Mouse (Mus musculus) kidney, postnatal 0 days (tissue): ENCODE measurements around the gene Hist1h4f. TPM values are rescaled to one million over a fixed set of nuclear protein-coding genes. Genes with fewer than 3 reads are reported as not detected.

Experiments used
- ATAC-seq: fragments of 200-750 bp; cut with Nextera tagmentation; replicated peaks from 2 replicates; pipeline ENCODE4 v1.8.0; 2017; ENCODE audit warnings: low read depth, moderate number of reproducible peaks, moderate TSS enrichment, moderate library complexity; ENCODE audit not compliant: low FRiP score
- DNase-seq: peaks from one replicate; pipeline ENCODE4 v3.0.0-alpha.2; 2016; ENCODE audit warnings: low spot score
- H3K27ac ChIP-seq: fragments of 300-500 bp; sonication (generic); 2 replicates; pipeline ENCODE4 v1.5.1; 2014; ENCODE audit warnings: mild to moderate bottlenecking
- H3K27me3 ChIP-seq: fragments of 300-500 bp; sonication (generic); 2 replicates; pipeline ENCODE4 v1.6.1; 2014; ENCODE audit warnings: low read length, mixed read lengths; ENCODE audit not compliant: insufficient read depth
- H3K36me3 ChIP-seq: fragments of 300-500 bp; sonication (generic); 2 replicates; pipeline ENCODE4 v1.6.1; 2014; ENCODE audit warnings: low read length, mixed read lengths; ENCODE audit not compliant: insufficient read depth
- H3K4me1 ChIP-seq: fragments of 300-500 bp; sonication (generic); replicated peaks from 2 replicates; pipeline ENCODE4 v1.6.1; 2014; ENCODE audit warnings: antibody characterized with exemption, low read length, mixed read lengths; ENCODE audit not compliant: insufficient read depth
- H3K4me2 ChIP-seq: fragments of 300-500 bp; sonication (generic); 2 replicates; pipeline ENCODE4 v1.6.1; 2014; ENCODE audit warnings: mild to moderate bottlenecking, low read length, moderate library complexity, mixed read lengths
- H3K4me3 ChIP-seq: fragments of 300-500 bp; sonication (generic); replicated peaks from 2 replicates; pipeline ENCODE4 v1.5.1; 2014; ENCODE audit warnings: low read depth, low read length
- H3K9ac ChIP-seq: fragments of 300-500 bp; sonication (generic); 2 replicates; pipeline ENCODE4 v1.6.1; 2014; ENCODE audit warnings: low read depth, low read length
- H3K9me3 ChIP-seq: fragments of 300-500 bp; sonication (generic); replicated peaks from 2 replicates; pipeline ENCODE4 v1.6.1; 2016; ENCODE audit warnings: low read length, inconsistent platforms, mixed read lengths
- CTCF ChIP-seq: IDR thresholded peaks from 2 replicates; pipeline ENCODE4 v1.5.1; 2016; ENCODE audit warnings: antibody characterized with exemption, low read depth, mild to moderate bottlenecking, moderate library complexity
- WGBS: fragments of 180-500 bp; shearing (Covaris S2); extraction: QIAGEN DNeasy Blood & Tissue Kit; methylation state at CpG from one replicate; pipeline ENCODE4 v1.1.7; 2014; 5-methylcytosine and 5-hydroxymethylcytosine counted together
- polyA plus RNA-seq: library from polyadenylated mRNA; unstranded; fragments of >200 nt; fragmentation: Nextera tagmentation; extraction: Ambion mirVana; gene quantifications from 2 replicates; pipeline ENCODE4 v1.2.1, GENCODE M21; 2015

Gene Hist1h4f
- polyA plus RNA-seq, 1 experiment from 2014 or later, result 0.58 TPM

DNA sequence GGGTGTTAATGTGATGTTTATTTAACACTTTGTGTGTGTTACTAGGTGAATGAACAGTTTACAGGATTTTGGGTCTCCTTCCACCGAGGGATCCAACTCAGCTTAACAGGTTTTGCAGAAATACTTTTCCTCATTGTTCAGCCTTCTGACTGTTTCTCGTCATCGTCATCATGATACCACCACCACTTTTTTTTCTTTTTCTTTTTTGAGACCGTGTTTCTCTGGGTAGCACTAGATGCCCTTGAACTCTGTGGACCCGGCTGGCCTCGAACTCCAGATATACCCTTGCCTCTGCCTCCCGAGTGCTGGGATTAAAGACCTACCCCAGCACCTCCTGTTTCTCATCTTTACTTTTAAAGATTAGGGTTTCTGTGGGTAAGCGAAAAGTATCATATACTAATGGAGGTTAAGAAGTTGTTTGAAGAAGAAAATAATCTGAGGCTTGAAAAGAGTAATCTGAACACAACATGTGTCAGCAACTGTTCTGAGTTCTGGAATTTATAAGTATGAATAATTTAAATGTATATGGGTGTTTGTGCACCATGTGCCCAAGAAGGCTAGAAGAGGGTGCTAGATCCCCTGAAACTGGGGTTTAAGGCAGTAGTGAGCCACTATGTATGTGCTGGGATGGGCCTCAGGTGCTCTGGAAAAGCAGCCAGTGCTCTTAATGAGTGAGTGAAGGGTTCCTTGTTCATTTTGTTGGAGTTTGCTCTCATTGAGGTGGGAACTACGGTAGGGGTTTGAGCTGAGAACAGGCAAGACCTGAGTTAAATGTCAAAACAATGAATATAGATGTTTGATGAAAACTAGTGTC is 19.0 kb downstream of the Hist1h4f start:
- Histone ChIP-seq H3K4me3 (peak overlapping the region; percentile 49), H3K4me1 (peaks cover 13% of the 10 kb centered on the region), H3K36me3 (no peaks in the 10 kb centered on the region), H3K27me3 (no peaks in the 10 kb centered on the region), H3K9me3 (no peaks in the 10 kb centered on the region), H3K9ac (peak overlapping the region; percentile 78; the same call in 1 of the 2 replicates), H3K4me2 (peak overlapping the region; percentile 70), H3K27ac (peak overlapping the region; percentile 97)
- 12% methylated on average over 9 of the region's 9 CpGs for WGBS
- DNase-seq (no peak), ATAC-seq (no peak)
- TF ChIP-seq CTCF, result no peak

DNA sequence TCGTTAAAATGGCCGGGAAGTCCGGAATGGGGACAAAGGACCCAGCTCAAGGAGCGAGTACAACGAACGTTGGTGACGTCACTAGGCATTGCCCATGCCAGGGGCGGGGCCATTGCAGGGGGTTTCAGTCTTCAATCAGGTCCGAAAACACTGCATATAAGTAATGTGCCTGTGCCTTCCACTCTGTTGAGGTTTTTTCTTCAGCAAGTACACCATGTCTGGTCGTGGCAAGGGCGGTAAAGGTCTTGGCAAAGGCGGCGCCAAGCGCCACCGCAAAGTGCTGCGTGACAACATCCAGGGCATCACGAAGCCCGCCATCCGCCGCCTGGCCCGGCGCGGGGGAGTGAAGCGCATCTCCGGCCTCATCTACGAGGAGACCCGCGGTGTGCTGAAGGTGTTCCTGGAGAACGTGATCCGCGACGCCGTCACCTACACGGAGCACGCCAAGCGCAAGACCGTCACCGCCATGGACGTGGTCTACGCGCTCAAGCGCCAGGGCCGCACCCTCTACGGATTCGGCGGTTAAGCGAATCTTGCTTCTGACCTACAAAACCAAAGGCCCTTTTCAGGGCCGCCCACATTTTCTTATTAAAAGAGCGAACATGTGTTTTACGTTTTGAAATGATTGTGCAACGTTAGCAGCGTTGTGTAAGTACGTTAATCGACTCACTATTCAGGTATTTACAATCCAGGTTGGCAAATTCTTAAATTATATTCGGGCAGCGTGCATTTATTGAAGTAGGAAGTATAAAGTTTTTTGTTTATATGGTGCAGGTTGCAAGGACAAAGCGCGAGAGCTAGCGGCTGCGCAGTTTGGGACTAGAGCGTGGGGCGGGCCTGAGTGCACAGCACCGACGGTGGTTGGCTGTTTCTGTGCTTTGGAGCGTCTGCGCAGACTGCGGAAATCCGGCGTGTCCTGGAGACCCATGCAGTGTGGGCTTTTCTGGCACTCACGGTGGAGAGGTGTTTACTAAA is 20.3 kb downstream of the Hist1h4f start, which contains the start of gene Hist1h4h:
Gene Hist1h4h (plus strand): TSS at position 150 of the 975 bp plus-strand sequence.
- peak within 1 kb of the TSS; percentile 97 for H3K27ac ChIP-seq
- H3K4me1 ChIP-seq, result peaks cover 9% of the 10 kb centered on the region
- DNase-seq (peak; percentile 98), ATAC-seq (peak; percentile 84)
- no peaks in the 10 kb centered on the region for H3K27me3 ChIP-seq
- peak within 1 kb of the TSS; percentile 78 for H3K9ac ChIP-seq
- no peaks in the 10 kb centered on the region for H3K36me3 ChIP-seq
- no peaks in the 10 kb centered on the region for H3K9me3 ChIP-seq
- under 1% methylated on average over 54 of the region's 70 CpGs for WGBS
- no peak for TF ChIP-seq CTCF
- peak within 1 kb of the TSS; percentile 70 for H3K4me2 ChIP-seq
- H3K4me3 ChIP-seq, result peak within 1 kb of the TSS; percentile 49

DNA sequence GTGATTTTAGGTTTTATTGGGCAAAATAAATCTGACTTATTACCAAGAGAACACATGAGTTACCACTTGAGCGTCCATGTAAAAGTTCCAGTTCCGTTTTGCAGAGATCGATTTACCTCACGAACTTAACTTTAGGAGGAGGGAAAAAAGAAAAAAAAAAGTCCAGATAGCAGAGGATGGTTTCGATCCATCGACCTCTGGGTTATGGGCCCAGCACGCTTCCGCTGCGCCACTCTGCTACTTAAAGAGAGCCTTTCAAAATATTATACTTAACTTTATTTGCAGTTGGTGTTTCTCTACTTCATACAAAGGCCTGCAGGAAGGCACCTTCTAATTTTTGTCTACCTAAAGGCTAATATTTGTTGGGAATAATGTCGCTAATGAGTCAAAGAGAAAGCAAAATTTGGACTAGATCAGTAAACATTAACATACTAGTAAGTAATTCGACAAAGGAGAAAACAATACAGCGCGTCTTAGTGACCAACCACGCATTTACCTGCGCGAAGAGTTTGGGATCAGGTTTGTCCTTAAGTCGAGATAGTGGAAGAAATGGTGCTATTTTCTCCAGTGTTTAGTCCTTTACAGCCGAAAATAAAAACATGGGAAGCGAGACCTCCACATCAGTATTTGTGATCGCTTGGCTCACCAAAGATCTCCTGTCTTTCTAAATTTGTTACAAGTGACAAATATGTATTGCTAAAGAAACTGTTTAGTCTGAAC is 21.1 kb downstream of the Hist1h4f start:
- Histone ChIP-seq H3K4me2 (peak overlapping the region; percentile 70), H3K4me1 (peaks cover 9% of the 10 kb centered on the region), H3K27ac (peak overlapping the region; percentile 97), H3K4me3 (peak overlapping the region; percentile 49), H3K9ac (peak overlapping the region; percentile 78), H3K27me3 (no peaks in the 10 kb centered on the region), H3K36me3 (no peaks in the 10 kb centered on the region), H3K9me3 (no peaks in the 10 kb centered on the region)
- TF ChIP-seq CTCF, result no peak
- no peak for ATAC-seq
- under 1% methylated on average over 20 of the region's 20 CpGs for WGBS
- DNase-seq, result peak; percentile 72

DNA sequence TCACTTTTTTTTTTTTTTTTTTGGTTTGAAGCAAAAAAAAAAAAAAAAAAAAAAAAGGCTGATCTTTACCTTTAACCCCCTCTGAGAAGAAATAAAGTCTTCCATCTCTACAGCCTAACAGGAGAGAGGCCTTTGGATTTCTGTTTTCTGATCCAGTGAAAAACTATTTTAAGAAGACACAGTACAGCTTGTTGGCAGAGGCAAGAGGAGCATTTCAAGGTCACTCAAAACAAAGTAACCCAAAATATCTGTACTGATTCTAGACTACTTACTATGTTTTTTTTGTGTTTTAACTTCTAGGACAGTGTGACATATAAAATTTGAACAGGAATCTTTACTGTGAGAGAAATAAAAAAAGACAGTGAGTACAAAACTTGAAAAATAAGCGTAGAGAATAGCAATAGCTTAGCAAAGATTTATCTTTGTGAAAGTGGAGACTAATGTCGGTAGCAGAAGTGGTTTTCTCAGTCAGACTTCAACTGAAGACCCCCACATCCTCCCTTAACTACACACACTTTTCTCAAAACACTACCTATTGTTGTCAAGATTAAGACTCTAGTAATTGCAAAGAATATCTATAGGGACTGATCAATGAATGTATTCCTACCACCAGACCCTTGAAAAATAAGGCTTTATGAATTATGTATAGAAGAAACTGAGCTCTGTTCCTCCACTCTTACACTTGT is 21.8 kb downstream of the Hist1h4f start:
- DNase-seq (peak; percentile 37), ATAC-seq (no peak)
- Histone ChIP-seq H3K4me2 (peak overlapping the region; percentile 70), H3K9me3 (no peaks in the 10 kb centered on the region), H3K4me1 (peaks cover 9% of the 10 kb centered on the region), H3K4me3 (peak overlapping the region; percentile 49), H3K36me3 (no peaks in the 10 kb centered on the region), H3K9ac (no peak overlapping the region), H3K27me3 (no peaks in the 10 kb centered on the region), H3K27ac (peak overlapping the region; percentile 97; the same call in 1 of the 2 replicates)
- 12% methylated on average over 2 of the region's 2 CpGs for WGBS
- no peak for TF ChIP-seq CTCF

DNA sequence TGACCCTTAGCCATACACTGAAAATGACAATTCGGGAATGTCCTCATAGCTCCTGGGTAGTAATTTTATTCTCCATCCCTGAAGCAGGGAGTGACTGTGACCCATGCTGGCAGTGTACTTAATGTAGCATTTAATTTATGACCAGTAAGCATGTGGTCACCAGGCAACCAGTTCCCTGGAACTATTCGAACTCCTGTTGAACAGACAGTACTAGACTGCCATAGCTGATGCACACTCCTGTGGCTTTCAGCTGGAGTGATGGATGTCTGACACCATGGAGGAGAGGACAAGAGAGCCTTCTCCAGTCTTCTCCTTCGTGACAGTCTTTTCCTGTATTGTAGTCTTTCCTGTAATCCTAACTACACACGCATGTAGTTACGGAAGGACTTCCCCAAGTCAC is 22.4 kb downstream of the Hist1h4f start:
- Histone ChIP-seq H3K4me3 (no peak overlapping the region), H3K4me2 (peak overlapping the region; percentile 70; the same call in 1 of the 2 replicates), H3K27me3 (no peaks in the 10 kb centered on the region), H3K27ac (peak overlapping the region; percentile 6; the same call in 1 of the 2 replicates), H3K9ac (no peak overlapping the region), H3K9me3 (no peaks in the 10 kb centered on the region), H3K4me1 (peaks cover 9% of the 10 kb centered on the region), H3K36me3 (no peaks in the 10 kb centered on the region)
- ATAC-seq (no peak; the same call in 1 of the 2 replicates), DNase-seq (peak; percentile 77)
- no peak for TF ChIP-seq CTCF
- 44% methylated on average over 5 of the region's 5 CpGs for WGBS
